14 mouse cellular contexts compared by ENCODE assay signal in genomic region chr4:82436656-82437055, GRCm38 (mm10).
DNase-seq lines count a peak whose midpoint lies in the region; ATAC-seq and TF ChIP-seq lines count a peak whose summit lies in the region.
"Had no signal": no experiment of that assay in that cellular context is flagged by ENCODE, and none has a peak within 500 bp of the region (broad histone marks: within the 10 kb centered on the region; RNA-seq: fewer than 3 reads in every experiment).

No protein-coding gene starts in this region.

- WGBS in forebrain, embryonic 15.5 days: 58% methylated on average over 2 of the region's 2 CpGs
- WGBS in forebrain, embryonic 11.5 days: 70% methylated on average over 2 of the region's 2 CpGs
- 57% methylated on average over 2 of the region's 2 CpGs for WGBS in heart, embryonic 16.5 days
- 79% methylated on average over 2 of the region's 2 CpGs for WGBS in limb, embryonic 13.5 days
- 91% methylated on average over 2 of the region's 2 CpGs for WGBS in limb, embryonic 10.5 days
- 87% methylated on average over 2 of the region's 2 CpGs for WGBS in limb, embryonic 14.5 days

- no peaks in the 10 kb centered on the region for H3K9me3 ChIP-seq in forebrain, embryonic 15.5 days
- H3K9me3 ChIP-seq in forebrain, embryonic 11.5 days (ENCODE audit: control insufficient read depth, low read length): no peaks in the 10 kb centered on the region
- H3K9me3 ChIP-seq in heart, embryonic 16.5 days (replicated peaks; ENCODE audit: control insufficient read depth, low read length): no peaks in the 10 kb centered on the region
- no peaks in the 10 kb centered on the region for H3K9me3 ChIP-seq in limb, embryonic 13.5 days
- H3K9me3 ChIP-seq in limb, embryonic 10.5 days (replicated peaks): no peaks in the 10 kb centered on the region
- no peaks in the 10 kb centered on the region for H3K9me3 ChIP-seq in limb, embryonic 14.5 days (ENCODE audit: control insufficient read depth, low read length)
- H3K9me3 ChIP-seq: forebrain, embryonic 10.5 days; neural tube, embryonic 15.5 days had no signal

- H3K36me3 ChIP-seq in forebrain, embryonic 15.5 days: no peaks in the 10 kb centered on the region
- H3K36me3 ChIP-seq in forebrain, embryonic 11.5 days (ENCODE audit: control insufficient read depth, insufficient read depth, low read length): no peaks in the 10 kb centered on the region
- H3K36me3 ChIP-seq in heart, embryonic 16.5 days (ENCODE audit: control insufficient read depth, insufficient read depth): no peaks in the 10 kb centered on the region
- H3K36me3 ChIP-seq in limb, embryonic 13.5 days: no peaks in the 10 kb centered on the region
- no peaks in the 10 kb centered on the region for H3K36me3 ChIP-seq in limb, embryonic 10.5 days
- no peaks in the 10 kb centered on the region for H3K36me3 ChIP-seq in limb, embryonic 14.5 days (ENCODE audit: control insufficient read depth, insufficient read depth, low read length)
- H3K36me3 ChIP-seq: forebrain, embryonic 10.5 days; neural tube, embryonic 15.5 days had no signal

- no peak for ATAC-seq in forebrain, embryonic 15.5 days (replicated peaks)
- no peak for ATAC-seq in forebrain, embryonic 11.5 days (replicated peaks; ENCODE audit: low FRiP score)
- ATAC-seq in heart, embryonic 16.5 days (replicated peaks; ENCODE audit: extremely low read depth, insufficient read depth, low FRiP score): no peak
- ATAC-seq in limb, embryonic 13.5 days (ENCODE audit: low FRiP score, low read depth): no peak
- no peak for ATAC-seq in limb, embryonic 14.5 days (ENCODE audit: low FRiP score, low read depth)

- TF ChIP-seq POLR2A in limb, embryonic 14.5 days (IDR thresholded peaks at IDR 0.05; ENCODE audit: borderline replicate concordance, extremely low read depth, insufficient read depth, insufficient read length): no peak

- no peak overlapping the region for H3K4me2 ChIP-seq in forebrain, embryonic 15.5 days (replicated peaks)
- no peak overlapping the region for H3K4me2 ChIP-seq in forebrain, embryonic 11.5 days (ENCODE audit: low read depth, low read length, severe bottlenecking)
- H3K4me2 ChIP-seq in heart, embryonic 16.5 days (ENCODE audit: low read depth, low read length): peak overlapping the region; percentile 34
- 0 out of 2 replicates have a peak overlapping the region, but pooled peaks have one; percentile 16 for H3K4me2 ChIP-seq in limb, embryonic 13.5 days (replicated peaks)
- H3K4me2 ChIP-seq in limb, embryonic 14.5 days (replicated peaks; ENCODE audit: low read depth, low read length, severe bottlenecking): no peak overlapping the region
- H3K4me2 ChIP-seq: neural tube, embryonic 15.5 days had no signal

- peaks cover 92% of the 10 kb centered on the region for H3K4me1 ChIP-seq in forebrain, embryonic 15.5 days
- H3K4me1 ChIP-seq in forebrain, embryonic 11.5 days (replicated peaks; ENCODE audit: control insufficient read depth, insufficient read depth, low read length): peaks cover 2% of the 10 kb centered on the region; the same call in 1 of the 2 replicates
- H3K4me1 ChIP-seq in heart, embryonic 16.5 days (ENCODE audit: control insufficient read depth, insufficient read depth, low read length): peaks cover 72% of the 10 kb centered on the region
- peaks cover 58% of the 10 kb centered on the region for H3K4me1 ChIP-seq in limb, embryonic 13.5 days
- 0 out of 2 replicates have a peak, but pooled peaks cover 8% of the 10 kb centered on the region for H3K4me1 ChIP-seq in limb, embryonic 10.5 days
- peaks cover 35% of the 10 kb centered on the region for H3K4me1 ChIP-seq in limb, embryonic 14.5 days (ENCODE audit: control insufficient read depth, insufficient read depth, low read length)

- no peaks in the 10 kb centered on the region for H3K27me3 ChIP-seq in forebrain, embryonic 15.5 days
- H3K27me3 ChIP-seq in forebrain, embryonic 11.5 days (ENCODE audit: control insufficient read depth, insufficient read depth, low read length): no peaks in the 10 kb centered on the region
- H3K27me3 ChIP-seq in heart, embryonic 16.5 days (ENCODE audit: control insufficient read depth, insufficient read depth, low read length): no peaks in the 10 kb centered on the region
- H3K27me3 ChIP-seq in limb, embryonic 13.5 days: no peaks in the 10 kb centered on the region
- no peaks in the 10 kb centered on the region for H3K27me3 ChIP-seq in limb, embryonic 10.5 days (ENCODE audit: low read depth, poor library complexity, severe bottlenecking)
- no peaks in the 10 kb centered on the region for H3K27me3 ChIP-seq in limb, embryonic 14.5 days (ENCODE audit: control insufficient read depth, insufficient read depth, low read length)
- H3K27me3 ChIP-seq: neural tube, embryonic 15.5 days had no signal

- H3K9ac ChIP-seq in forebrain, embryonic 15.5 days (replicated peaks): no peak overlapping the region
- H3K9ac ChIP-seq in forebrain, embryonic 11.5 days (ENCODE audit: low read length): no peak overlapping the region
- no peak overlapping the region for H3K9ac ChIP-seq in heart, embryonic 16.5 days (ENCODE audit: low read length)
- no peak overlapping the region for H3K9ac ChIP-seq in limb, embryonic 13.5 days
- H3K9ac ChIP-seq in limb, embryonic 14.5 days (ENCODE audit: low read depth, low read length, severe bottlenecking): no peak overlapping the region
- H3K9ac ChIP-seq: neural tube, embryonic 15.5 days had no signal

- peak overlapping the region; percentile 41 for H3K27ac ChIP-seq in forebrain, embryonic 15.5 days (replicated peaks)
- no peak overlapping the region for H3K27ac ChIP-seq in forebrain, embryonic 11.5 days (ENCODE audit: low read depth, low read length)
- H3K27ac ChIP-seq in heart, embryonic 16.5 days (ENCODE audit: low read length): peak overlapping the region; percentile 81
- no peak overlapping the region for H3K27ac ChIP-seq in limb, embryonic 13.5 days
- H3K27ac ChIP-seq in limb, embryonic 10.5 days: no peak overlapping the region
- H3K27ac ChIP-seq in limb, embryonic 14.5 days (replicated peaks; ENCODE audit: low read depth, low read length): 0 out of 2 replicates have a peak overlapping the region, but pooled peaks have one; percentile 19
- H3K27ac ChIP-seq: forebrain, embryonic 10.5 days; neural tube, embryonic 15.5 days had no signal

- no peak for DNase-seq in forebrain, embryonic 11.5 days (ENCODE audit: low spot score)
- DNase-seq in heart, adult 18-20 months: no peak
- DNase-seq in limb, embryonic 10.5 days (ENCODE audit: low spot score): no peak
- no peak for DNase-seq in limb, embryonic 14.5 days (ENCODE audit: low spot score)
- no peak for DNase-seq in left cerebral cortex, adult 9 months (ENCODE audit: low spot score in 2 of 2)
- DNase-seq: adrenal gland, postnatal 10 days; cerebellum, postnatal 10 days; kidney, postnatal 10 days; retina, postnatal 1 day had no signal

- H3K4me3 ChIP-seq in forebrain, embryonic 15.5 days: no peak overlapping the region
- no peak overlapping the region for H3K4me3 ChIP-seq in forebrain, embryonic 11.5 days (ENCODE audit: low read depth, low read length)
- H3K4me3 ChIP-seq in heart, embryonic 16.5 days (ENCODE audit: low read length): no peak overlapping the region
- H3K4me3 ChIP-seq in limb, embryonic 13.5 days: no peak overlapping the region
- H3K4me3 ChIP-seq in limb, embryonic 10.5 days: no peak overlapping the region
- no peak overlapping the region for H3K4me3 ChIP-seq in limb, embryonic 14.5 days (replicated peaks; ENCODE audit: low read length)
- H3K4me3 ChIP-seq: forebrain, embryonic 10.5 days; neural tube, embryonic 15.5 days had no signal

Comparison
In these comparisons a context has a peak if more than half of its experiments do, and no peak if none do; other contexts are left out.
1. H3K27ac ChIP-seq: peak in forebrain, embryonic 15.5 days (single experiment), heart, embryonic 16.5 days (single experiment) and limb, embryonic 14.5 days (single experiment); none in forebrain, embryonic 11.5 days (single experiment), limb, embryonic 13.5 days (single experiment) and limb, embryonic 10.5 days (single experiment).
2. H3K4me2 ChIP-seq: peak in heart, embryonic 16.5 days (single experiment) and limb, embryonic 13.5 days (single experiment); none in forebrain, embryonic 15.5 days (single experiment), forebrain, embryonic 11.5 days (single experiment) and limb, embryonic 14.5 days (single experiment).